Mouse (Mus musculus) lung, adult 18-20 months (tissue): Measurements from ENCODE around the gene Rpa2.
"Not testable (repeated sequence)": the region's sequence is repeated elsewhere in the genome, so short reads cannot be mapped to it uniquely, and the experiment has no call there.

Source experiments
- DNase-seq, 2 experiments: peaks; one replicate each; pipeline ENCODE4 v3.0.0; 2022; ENCODE audit warnings: mixed read lengths in 2 of 2

Rpa2 gene

GRCm38 (mm10) chr4:132763125-132763524, 5.0 kb upstream of the Rpa2 start:
- DNase-seq, result not testable (repeated sequence)

- no peak for DNase-seq
Observed at GRCm38 (mm10) chr4:132771776-132772175, 3.6 kb downstream of the Rpa2 start.

GRCm38 (mm10) chr4:132774905-132775304, 6.8 kb downstream of the Rpa2 start:
- no peak for DNase-seq

- DNase-seq, result peak; percentile 56 to 63
Observed at GRCm38 (mm10) chr4:132776764-132777163, 8.6 kb downstream of the Rpa2 start.

- no peak for DNase-seq
Observed at GRCm38 (mm10) chr4:132778562-132779201, 10.6 kb downstream of the Rpa2 start.

GRCm38 (mm10) chr4:132780288-132780687, 12.2 kb downstream of the Rpa2 start:
- DNase-seq, result peak; percentile 27 to 41

GRCm38 (mm10) chr4:132783732-132784131, 15.6 kb downstream of the Rpa2 start:
- DNase-seq, result no peak

GRCm38 (mm10) chr4:132785228-132785627, 17.1 kb downstream of the Rpa2 start:
- DNase-seq, result no peak

GRCm38 (mm10) chr4:132789731-132790130, 21.6 kb downstream of the Rpa2 start:
- DNase-seq, result no peak

GRCm38 (mm10) chr4:132793322-132794004, 25.3 kb downstream of the Rpa2 start:
- DNase-seq, result not testable (repeated sequence)

- DNase-seq, result peak; percentile 28
Observed at GRCm38 (mm10) chr4:132794028-132794427, 25.9 kb downstream of the Rpa2 start.

GRCm38 (mm10) chr4:132794760-132795159, 26.6 kb downstream of the Rpa2 start:
- DNase-seq, result peak; percentile 48 to 59

- no peak for DNase-seq
Observed at GRCm38 (mm10) chr4:132795171-132795570, 27.0 kb downstream of the Rpa2 start.

GRCm38 (mm10) chr4:132796196-132796886, 28.2 kb downstream of the Rpa2 start, which contains the start of gene Themis2:
TSS of gene Themis2 (minus strand) at chr4:132796387.
- peak; percentile 79 to 80 for DNase-seq

- DNase-seq, result no peak
Observed at GRCm38 (mm10) chr4:132797461-132797860, 29.3 kb downstream of the Rpa2 start.

- no peak for DNase-seq
Observed at GRCm38 (mm10) chr4:132798028-132798427, 29.9 kb downstream of the Rpa2 start.

- DNase-seq, result not testable (repeated sequence)
Observed at GRCm38 (mm10) chr4:132798666-132799065, 30.5 kb downstream of the Rpa2 start.

- no peak for DNase-seq
Observed at GRCm38 (mm10) chr4:132799845-132800244, 31.7 kb downstream of the Rpa2 start.

GRCm38 (mm10) chr4:132801176-132802077, 33.3 kb downstream of the Rpa2 start:
- DNase-seq, result no peak

GRCm38 (mm10) chr4:132802171-132802637, 34.1 kb downstream of the Rpa2 start:
- no peak for DNase-seq

- DNase-seq, result no peak
Observed at GRCm38 (mm10) chr4:132803212-132803611, 35.1 kb downstream of the Rpa2 start.

- no peak for DNase-seq
Observed at GRCm38 (mm10) chr4:132803876-132804275, 35.7 kb downstream of the Rpa2 start.
